Mouse (Mus musculus): ENCODE data around the gene Ccdc106. TPM values are rescaled to one million over a fixed set of nuclear protein-coding genes. Genes with fewer than 3 reads are reported as not detected.

The Ccdc106 gene
- 0.46 and 0.81 TPM in 2 replicates for total RNA-seq (2012; rRNA removed)
- 0.30 and 0.52 TPM in 2 replicates for total RNA-seq (2014; rRNA removed)
- not detected in 2 replicates for polyA plus RNA-seq (2012; ENCODE audit: insufficient read length, low read depth)

DNA sequence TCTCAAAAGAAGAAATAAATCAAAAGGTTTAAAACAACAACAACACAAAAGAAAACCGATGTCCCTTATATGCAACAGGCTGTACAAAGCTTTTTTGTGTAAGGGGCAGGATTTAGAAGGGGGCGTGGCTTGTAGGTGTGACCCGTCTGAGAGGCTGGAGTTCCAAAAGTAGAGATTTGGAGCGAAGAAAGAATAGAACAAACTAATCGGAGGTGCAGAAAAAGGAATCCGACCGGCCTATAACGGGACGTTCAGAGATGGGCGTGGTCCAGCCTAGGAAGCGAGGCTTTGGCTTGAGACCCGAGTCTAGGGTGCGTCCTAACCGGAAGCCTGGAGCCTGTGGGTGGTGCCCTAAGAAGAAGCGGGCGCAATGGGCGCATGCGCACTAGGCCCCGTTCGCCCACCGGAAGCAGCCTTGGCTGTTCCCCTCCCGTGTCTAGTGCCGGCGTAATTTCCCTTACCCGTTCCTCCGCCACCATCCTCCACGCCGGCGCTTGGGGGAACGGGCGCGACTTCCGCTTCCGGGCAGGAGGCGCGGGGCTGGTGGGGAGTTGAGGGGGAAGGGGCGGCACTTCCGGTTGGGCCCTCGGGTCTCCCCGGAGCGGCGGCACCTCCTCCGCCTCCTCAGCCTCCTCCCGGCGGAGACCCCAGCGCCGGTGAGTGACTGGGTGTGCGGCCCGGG is at the start of gene Ccdc106, which contains the start of gene Zfp865:
TSS of gene Ccdc106 (plus strand) at position 554 of the 682 bp plus-strand sequence.
TSS of gene Zfp865 (plus strand) at position 377 of the 682 bp plus-strand sequence.
- peaks cover 0 to 35% of the 10 kb centered on the region in 2 experiments; a peak in 2 of 4 replicates for H3K4me1 ChIP-seq (ENCODE audit: control insufficient read depth in 1 of 2, insufficient read depth in 2 of 2)
- dilution Hi-C loops (cut with MboI; ENCODE audit: extremely low pct_ligation_motif_present, extremely low pct_unique_long_range_greater_than_20kb, low sequenced_read_pairs) = no loop called here
- no peaks in the 10 kb centered on the region for H3K27me3 ChIP-seq (replicated peaks)
- H3K36me3 ChIP-seq (replicated peaks in 1 of 2; ENCODE audit: control insufficient read depth in 1 of 2, insufficient read depth in 1 of 2, low read length in 1 of 2) = peaks cover 31 to 51% of the 10 kb centered on the region in 2 experiments
- DNase-seq (ENCODE audit: extremely low read depth) = peak; percentile 99
- H3K27ac ChIP-seq (ENCODE audit: insufficient read depth, low read depth) = peak within 1 kb of the TSS; percentile 54
- peak; percentile 66; the same call in 1 of the 2 replicates for TF ChIP-seq CHD2 (IDR thresholded peaks at IDR 0.05; ENCODE audit: low read length)
- TF ChIP-seq GABPA (IDR thresholded peaks at IDR 0.05; ENCODE audit: insufficient replicate concordance, low read depth, low read length) = no peak
- TF ChIP-seq SMC3 (IDR thresholded peaks at IDR 0.05; ENCODE audit: low read depth, low read length) = no peak
- no peak for TF ChIP-seq JUN (IDR thresholded peaks at IDR 0.05; ENCODE audit: insufficient read depth, low read depth, low read length)
- no peak for TF ChIP-seq ZC3H11A (IDR thresholded peaks at IDR 0.05; ENCODE audit: low read depth, low read length)
- no peak for TF ChIP-seq ZKSCAN1 (IDR thresholded peaks at IDR 0.05; ENCODE audit: borderline replicate concordance, low read depth, low read length)
- no peak for TF ChIP-seq MAFK (IDR thresholded peaks at IDR 0.05; ENCODE audit: insufficient replicate concordance, low read length)
- TF ChIP-seq PAX5 (IDR thresholded peaks at IDR 0.05; ENCODE audit: low read length) = no peak
- TF ChIP-seq USF2 (conservative IDR thresholded peaks at IDR 0.05; ENCODE audit: low read depth, low read length) = no peak
- no peak for TF ChIP-seq CHD1 (IDR thresholded peaks at IDR 0.05; ENCODE audit: low read depth, low read length)
- peak; percentile 72 for TF ChIP-seq NELFE (IDR thresholded peaks at IDR 0.05; ENCODE audit: low read depth, low read length)
- TF ChIP-seq MAX (IDR thresholded peaks at IDR 0.05; ENCODE audit: low read length) = peak; percentile 55; the same call in 1 of the 2 replicates
- TF ChIP-seq ZMIZ1 (IDR thresholded peaks at IDR 0.05; ENCODE audit: low read depth, low read length) = peak; percentile 78
- TF ChIP-seq IRF4 (IDR thresholded peaks at IDR 0.05; ENCODE audit: low read depth, low read length) = peak; percentile 69; the same call in 1 of the 2 replicates
- TF ChIP-seq TCF12 (IDR thresholded peaks at IDR 0.05; ENCODE audit: low read depth, low read length) = peak; percentile 69
- TF ChIP-seq E2F4 (IDR thresholded peaks at IDR 0.05; ENCODE audit: insufficient replicate concordance, low read depth, low read length) = no peak
- peak; percentile 97 for TF ChIP-seq ELF1 (IDR thresholded peaks at IDR 0.05; ENCODE audit: low read depth, low read length)
- TF ChIP-seq KAT2A (IDR thresholded peaks at IDR 0.05; ENCODE audit: insufficient replicate concordance, low read length) = peak; percentile 75; the same call in 1 of the 2 replicates
- no peak for TF ChIP-seq RCOR1 (conservative IDR thresholded peaks at IDR 0.05; ENCODE audit: low read depth, low read length)
- peak; percentile 64 for TF ChIP-seq ZNF384 (IDR thresholded peaks at IDR 0.05; ENCODE audit: low read depth, low read length)
- no peak for TF ChIP-seq UBTF (IDR thresholded peaks at IDR 0.05; ENCODE audit: low read depth, low read length)
- no peak for TF ChIP-seq JUND (conservative IDR thresholded peaks at IDR 0.05; ENCODE audit: low read depth, low read length)
- TF ChIP-seq ETS1 (conservative IDR thresholded peaks at IDR 0.05; ENCODE audit: low read depth, low read length) = peak; percentile 39; the same call in 1 of the 2 replicates
- TF ChIP-seq POLR2A (IDR thresholded peaks at IDR 0.05; ENCODE audit: low read depth, low read length) = peak; percentile 81
- TF ChIP-seq RAD21 (IDR thresholded peaks at IDR 0.05; ENCODE audit: low read depth, low read length) = no peak
- TF ChIP-seq MYC (IDR thresholded peaks at IDR 0.05; ENCODE audit: low read depth, low read length) = peak; percentile 64; the same call in 1 of the 2 replicates
- TF ChIP-seq BHLHE40 (IDR thresholded peaks at IDR 0.05; ENCODE audit: low read depth, low read length) = peak; percentile 59
- peak; percentile 77 for TF ChIP-seq SIN3A (IDR thresholded peaks at IDR 0.05; ENCODE audit: low read length)
- 0 out of 2 replicates have a peak, but pooled peaks have one; percentile 65 for TF ChIP-seq POLR2AphosphoS2 (IDR thresholded peaks at IDR 0.05; ENCODE audit: low read depth, low read length)
- peak; percentile 94 for TF ChIP-seq MAZ (IDR thresholded peaks at IDR 0.05; ENCODE audit: low read depth, low read length)
- peak; percentile 86 for TF ChIP-seq HCFC1 (IDR thresholded peaks at IDR 0.05; ENCODE audit: low read depth, low read length)
- peak; percentile 79; the same call in 1 of the 2 replicates for TF ChIP-seq MXI1 (IDR thresholded peaks at IDR 0.05; ENCODE audit: low read depth, low read length)
- TF ChIP-seq CTCF (conservative IDR thresholded peaks at IDR 0.05 in 1 of 2, IDR thresholded peaks at IDR 0.05 in 1 of 2; ENCODE audit: low read depth in 2 of 2, low read length in 2 of 2) = no peak
- TF ChIP-seq TBP (conservative IDR thresholded peaks at IDR 0.05; ENCODE audit: low read depth, low read length) = peak; percentile 68; the same call in 1 of the 2 replicates
- TF ChIP-seq MEF2A (IDR thresholded peaks at IDR 0.05; ENCODE audit: borderline replicate concordance, low read depth, low read length) = peak; percentile 57
- TF ChIP-seq EP300 (IDR thresholded peaks at IDR 0.05; ENCODE audit: low read length) = no peak
- TF ChIP-seq NRF1 (IDR thresholded peaks at IDR 0.05; ENCODE audit: low read depth, low read length) = peak; percentile 94
- TF ChIP-seq USF1 (IDR thresholded peaks at IDR 0.05; ENCODE audit: low read depth, low read length) = no peak
- peaks cover 28% of the 10 kb centered on the region for H3K79me2 ChIP-seq (replicated peaks; ENCODE audit: control insufficient read depth, extremely low read depth, insufficient read depth, poor library complexity, severe bottlenecking)
- peak within 1 kb of the TSS; percentile 81 to 82 (median 81) for H3K4me3 ChIP-seq (replicated peaks in 1 of 3; ENCODE audit: low read depth in 2 of 3, low read length in 2 of 3, poor library complexity in 1 of 3)
- in situ Hi-C loops (cut with MboI; ENCODE audit: low pct_ligation_motif_present, low pct_unique_long_range_greater_than_20kb, low sequenced_read_pairs) = no loop called here
- H3K9ac ChIP-seq (ENCODE audit: insufficient read depth, low read depth) = peak within 1 kb of the TSS; percentile 98
- peaks cover 6% of the 10 kb centered on the region for H3K9me3 ChIP-seq (replicated peaks; ENCODE audit: low read length)
- H3K4me2 ChIP-seq (ENCODE audit: insufficient read depth, low read depth, poor library complexity, severe bottlenecking) = peak within 1 kb of the TSS; percentile 83

All from CH12.LX (cell line).